Mouse (Mus musculus) MN1 (cell line): ENCODE measurements around the gene Shmt2.

Source experiments
- DNase-seq: peaks from one replicate; pipeline ENCODE4 v3.0.0-alpha.2; 2016; ENCODE audit warnings: low spot score

The Shmt2 gene

DNA sequence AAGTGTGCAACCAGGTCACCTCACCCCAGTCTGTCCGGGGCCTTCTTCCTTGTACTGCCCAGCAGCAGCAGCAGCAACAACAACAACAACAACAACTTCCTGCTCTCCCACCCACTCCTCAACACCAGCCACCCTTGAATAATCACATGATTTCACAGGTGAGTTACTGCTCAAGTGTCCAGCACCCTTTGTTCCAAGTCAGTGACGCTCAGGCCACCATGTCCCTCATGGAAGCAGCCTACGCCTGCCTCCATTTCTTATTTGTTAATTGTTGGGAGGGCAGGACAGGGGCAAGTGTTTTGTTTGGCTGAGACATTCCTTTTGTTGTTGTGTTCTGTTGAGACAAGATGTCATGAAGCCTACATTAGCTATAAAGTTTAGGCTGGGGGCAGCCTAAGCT lies 45.7 kb downstream of the Shmt2 start:
- DNase-seq: no peak

DNA sequence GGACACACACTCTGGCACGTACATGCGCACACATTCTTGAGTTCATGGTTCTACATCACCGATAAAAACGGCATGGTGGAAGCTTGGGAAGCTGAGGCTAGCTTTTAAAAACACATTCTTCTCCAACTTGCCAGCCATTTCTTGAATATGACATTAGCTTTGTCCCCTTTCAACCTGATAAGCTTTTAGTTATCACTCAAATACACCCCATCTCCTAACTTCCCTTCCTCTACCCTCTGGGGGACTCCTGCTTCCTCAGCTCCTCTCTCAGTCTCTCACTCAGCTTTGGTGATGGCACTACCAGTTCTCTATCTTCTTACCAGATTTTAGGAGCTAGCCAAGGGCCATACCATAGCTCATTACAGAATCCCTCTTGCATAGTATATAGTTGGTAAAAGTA lies 47.1 kb downstream of the Shmt2 start:
- no peak for DNase-seq

DNA sequence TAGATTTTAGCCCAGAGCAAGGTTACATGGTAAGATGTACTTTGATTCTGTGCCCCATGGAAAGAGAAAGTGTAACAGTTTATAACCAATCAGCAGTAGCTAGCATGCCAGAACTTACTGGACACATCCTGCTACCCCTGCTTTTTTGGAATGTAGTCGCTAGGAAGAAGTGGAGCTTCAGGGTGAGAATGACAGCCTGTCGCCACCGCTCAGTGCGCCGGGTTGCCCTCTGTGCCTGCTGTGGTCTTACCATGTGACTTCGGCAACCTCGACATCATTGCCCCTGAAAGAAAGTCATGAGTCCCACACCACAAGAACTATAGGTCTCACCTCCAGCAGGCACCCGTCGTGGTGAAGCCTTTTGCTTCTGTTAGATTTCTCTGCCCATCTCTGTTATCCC lies 49.5 kb downstream of the Shmt2 start:
- no peak for DNase-seq

DNA sequence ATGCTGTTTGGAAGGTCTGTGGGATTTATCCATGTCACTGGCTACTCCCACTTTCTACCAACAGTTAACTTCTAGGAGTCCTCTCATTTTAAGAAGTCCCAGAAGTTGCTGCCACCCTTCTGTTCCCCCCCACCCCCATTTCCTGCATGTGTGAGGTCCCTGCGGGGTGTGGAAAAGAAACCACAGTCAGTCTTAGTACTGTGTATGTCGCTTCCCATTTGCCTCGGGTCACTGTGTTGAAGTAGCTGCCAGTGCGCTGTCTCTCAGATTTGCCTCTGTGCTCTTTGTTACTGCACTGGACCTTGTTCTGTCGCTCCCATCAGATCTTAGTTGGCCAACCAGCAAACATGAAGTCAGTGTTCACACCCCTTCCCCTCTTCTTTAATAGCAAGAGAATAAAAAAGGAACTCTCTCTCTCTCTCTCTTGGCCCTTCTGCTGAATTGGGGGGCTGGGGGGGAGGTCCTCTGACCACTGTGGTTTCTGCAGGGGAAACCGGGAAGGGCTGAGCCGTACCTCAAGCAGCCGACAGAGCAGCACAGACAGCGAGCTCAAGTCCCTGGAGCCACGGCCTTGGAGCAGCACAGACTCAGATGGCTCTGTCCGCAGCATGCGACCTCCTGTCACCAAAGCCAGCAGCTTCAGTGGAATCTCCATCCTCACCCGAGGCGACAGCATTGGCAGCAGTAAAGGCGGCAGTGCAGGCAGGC lies 50.8 kb downstream of the Shmt2 start:
- no peak for DNase-seq
